Mouse (Mus musculus) neural tube, embryonic 10.5 days (tissue): ENCODE results near the gene Trf.
A peak's percentile ranks its signal among the peaks of the same experiment; 100 is the strongest.

Experiments used
- DNase-seq: peaks from one replicate; pipeline ENCODE4 v3.0.0-alpha.2; 2017; ENCODE audit warnings: low spot score; ENCODE audit errors: extremely low spot score

Gene Trf

GRCm38 (mm10) chr9:103225464-103225863, 4.8 kb downstream of the Trf start:
- DNase-seq = no peak

GRCm38 (mm10) chr9:103224721-103225120, 5.5 kb downstream of the Trf start:
- no peak for DNase-seq

GRCm38 (mm10) chr9:103214281-103214680, 16.0 kb downstream of the Trf start:
- DNase-seq = no peak

- no peak for DNase-seq
Observed at GRCm38 (mm10) chr9:103213631-103214030, 16.6 kb downstream of the Trf start.

GRCm38 (mm10) chr9:103212654-103213420, 17.4 kb downstream of the Trf start:
- no peak for DNase-seq

- no peak for DNase-seq
Observed at GRCm38 (mm10) chr9:103208802-103209423, 21.3 kb downstream of the Trf start.

GRCm38 (mm10) chr9:103207846-103208245, 22.4 kb downstream of the Trf start:
- peak; percentile 66 for DNase-seq

- DNase-seq = no peak
Observed at GRCm38 (mm10) chr9:103205786-103206185, 24.5 kb downstream of the Trf start.

- DNase-seq = peak; percentile 88
Observed at GRCm38 (mm10) chr9:103201561-103202260, 28.5 kb downstream of the Trf start, which contains the start of gene Srprb. Gene Srprb (minus strand): TSS chr9:103202137.

- DNase-seq = no peak
Observed at GRCm38 (mm10) chr9:103188416-103188815, 41.8 kb downstream of the Trf start.

- DNase-seq = no peak
Observed at GRCm38 (mm10) chr9:103186747-103187146, 43.5 kb downstream of the Trf start.

- no peak for DNase-seq
Observed at GRCm38 (mm10) chr9:103185946-103186345, 44.3 kb downstream of the Trf start.

- no peak for DNase-seq
Observed at GRCm38 (mm10) chr9:103184855-103185254, 45.4 kb downstream of the Trf start.

- no peak for DNase-seq
Observed at GRCm38 (mm10) chr9:103181886-103182285, 48.4 kb downstream of the Trf start.

GRCm38 (mm10) chr9:103180807-103181565, 49.3 kb downstream of the Trf start:
- peak; percentile 78 for DNase-seq

- DNase-seq = no peak
Observed at GRCm38 (mm10) chr9:103180303-103180702, 49.9 kb downstream of the Trf start.

- DNase-seq = no peak
Observed at GRCm38 (mm10) chr9:103175692-103176091, 54.6 kb downstream of the Trf start.

- DNase-seq = no peak
Observed at GRCm38 (mm10) chr9:103174771-103175519, 55.3 kb downstream of the Trf start.

GRCm38 (mm10) chr9:103168771-103169170, 61.5 kb downstream of the Trf start:
- no peak for DNase-seq

GRCm38 (mm10) chr9:103168046-103168445, 62.2 kb downstream of the Trf start:
- no peak for DNase-seq

- DNase-seq = no peak
Observed at GRCm38 (mm10) chr9:103163806-103164205, 66.4 kb downstream of the Trf start.
